Mouse (Mus musculus) embryonic fibroblast, embryonic 13.5 days (primary cell): Measurements from ENCODE around the gene Map3k1. TPM values are rescaled to one million over a fixed set of nuclear protein-coding genes. Genes with fewer than 3 reads are reported as not detected.

Source experiments
- H3K27ac ChIP-seq: 2 replicates; pipeline ENCODE4 v1.5.1; 2012; ENCODE audit warnings: low read length, control low read depth, inconsistent platforms; ENCODE audit not compliant: insufficient read depth
- H3K4me1 ChIP-seq: 2 replicates; pipeline ENCODE4 v1.6.1; 2011; ENCODE audit warnings: low read length; ENCODE audit not compliant: control insufficient read depth, insufficient read depth
- H3K4me3 ChIP-seq: 2 replicates; pipeline ENCODE4 v1.5.1; 2011; ENCODE audit warnings: mild to moderate bottlenecking, control low read depth, low read length; ENCODE audit not compliant: insufficient read depth
- CTCF ChIP-seq: IDR thresholded peaks from 2 replicates; pipeline ENCODE4 v1.5.1; 2011; ENCODE audit warnings: mild to moderate bottlenecking, control low read depth, low read length, moderate library complexity, borderline replicate concordance; ENCODE audit not compliant: insufficient read depth
- POLR2A ChIP-seq: IDR thresholded peaks from 2 replicates; pipeline ENCODE4 v1.6.1; 2011; ENCODE audit warnings: low read depth, mild to moderate bottlenecking, control low read depth, low read length, moderate library complexity
- polyA plus RNA-seq: library from polyadenylated mRNA; stranded (reverse); fragments of >200 nt; gene quantifications from 2 replicates; pipeline ENCODE4 v1.2.4, GENCODE M21; 2011; ENCODE audit warnings: low read depth; ENCODE audit not compliant: missing spikeins, insufficient read length

Map3k1 gene
- polyA plus RNA-seq, 1 experiment, result 7.0 TPM

- H3K4me1 ChIP-seq, result no peaks in the 10 kb centered on the region
- no peak overlapping the region for H3K27ac ChIP-seq
- no peak for TF ChIP-seq POLR2A
- H3K4me3 ChIP-seq, result no peak overlapping the region
Measured at GRCm38 (mm10) chr13:111829473-111829872, 20.7 kb upstream of the Map3k1 start.

- Histone ChIP-seq H3K27ac (no peak overlapping the region), H3K4me1 (no peaks in the 10 kb centered on the region), H3K4me3 (no peak overlapping the region)
- TF ChIP-seq POLR2A (no peak), CTCF (no peak)
Measured at GRCm38 (mm10) chr13:111827481-111827880, 18.7 kb upstream of the Map3k1 start.

DNA sequence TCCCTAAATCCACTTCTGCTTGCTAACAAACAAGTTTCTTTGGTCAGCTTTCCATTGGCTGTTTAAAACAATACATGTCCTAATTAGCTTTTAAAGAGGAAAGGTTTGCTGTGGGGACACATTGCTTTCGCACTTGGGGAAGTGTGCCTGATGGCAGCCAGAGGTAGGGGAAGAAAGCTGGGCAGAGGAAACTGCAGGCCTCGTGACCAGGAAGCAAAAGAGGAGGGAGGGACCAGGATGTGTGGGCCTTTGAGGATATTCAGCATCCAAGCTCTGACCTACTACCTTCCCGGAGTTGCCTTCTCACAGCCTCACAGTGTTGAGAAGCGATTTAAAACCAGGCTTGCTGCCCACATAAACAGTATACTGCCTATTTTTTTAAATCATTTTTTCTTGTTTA lies 15.4 kb upstream of the Map3k1 start:
- no peaks in the 10 kb centered on the region for H3K4me1 ChIP-seq
- no peak overlapping the region for H3K4me3 ChIP-seq
- no peak for TF ChIP-seq POLR2A
- no peak for TF ChIP-seq CTCF
- H3K27ac ChIP-seq, result no peak overlapping the region

DNA sequence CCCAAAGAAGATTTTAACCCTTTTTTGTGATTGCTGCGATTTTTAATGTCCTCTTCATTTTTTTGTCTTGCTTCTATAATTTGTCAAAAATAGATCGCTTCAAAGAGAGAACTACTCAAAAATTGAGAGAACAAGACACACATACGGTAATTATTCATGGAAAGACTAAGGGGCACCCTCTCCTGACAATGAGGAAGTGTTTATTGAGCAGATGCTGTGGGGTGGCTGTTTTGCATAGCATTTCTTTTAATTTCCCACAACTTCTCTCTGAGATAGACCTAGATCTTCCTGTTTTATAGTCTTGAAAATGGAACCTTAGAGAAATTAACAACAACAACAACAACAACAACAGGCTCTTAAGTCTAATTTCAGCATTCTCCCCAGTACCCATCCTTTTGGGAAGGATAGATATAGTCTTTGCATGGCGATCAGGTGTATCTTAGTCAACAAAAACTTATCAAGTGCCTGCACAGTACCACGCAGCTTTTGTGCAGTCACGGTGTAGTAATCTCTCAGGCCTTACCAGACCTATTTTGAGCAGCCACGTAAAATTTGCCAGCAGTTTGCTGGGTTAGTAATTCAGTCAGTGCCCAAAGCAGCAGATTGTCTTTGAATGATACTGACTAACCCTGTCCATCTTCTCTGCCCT lies 13.1 kb upstream of the Map3k1 start:
- no peak overlapping the region for H3K27ac ChIP-seq
- no peak overlapping the region for H3K4me3 ChIP-seq
- TF ChIP-seq CTCF (no peak), POLR2A (no peak)
- no peaks in the 10 kb centered on the region for H3K4me1 ChIP-seq

DNA sequence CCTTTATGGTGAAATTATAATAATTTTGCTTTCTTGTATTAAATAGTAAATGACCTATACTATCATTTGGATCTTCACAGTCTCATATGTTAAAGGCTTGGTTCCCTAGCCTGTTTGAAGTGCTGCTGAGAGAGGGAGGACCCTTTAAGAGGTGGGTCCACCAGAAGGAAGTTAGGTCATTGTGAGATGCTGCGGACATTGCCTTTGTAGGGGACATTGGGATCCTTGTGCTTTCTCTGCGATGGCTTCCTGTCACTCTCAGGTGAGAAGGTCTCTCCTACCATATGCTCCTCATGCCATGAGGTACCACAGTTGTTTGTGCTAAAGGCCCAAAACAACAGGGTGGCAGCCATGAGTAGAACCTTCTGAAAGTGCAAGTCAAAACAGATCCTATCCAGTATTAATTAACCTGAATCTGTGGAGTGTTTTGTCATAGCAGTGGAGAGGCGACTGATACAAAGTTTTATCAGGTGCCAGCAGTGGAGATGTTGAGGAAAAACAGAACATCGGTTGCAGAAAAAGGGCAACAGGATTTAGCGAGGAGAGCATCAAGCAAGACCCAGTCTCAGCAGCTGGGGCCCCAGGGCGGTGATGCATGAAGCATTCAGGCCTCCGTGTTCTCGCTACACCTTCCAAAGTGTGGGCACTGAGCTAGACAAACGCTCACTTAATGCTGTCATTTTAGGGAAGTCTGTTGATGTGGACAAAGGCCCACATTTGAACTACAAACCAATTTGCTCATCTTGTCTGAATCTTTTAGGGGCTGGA lies 11.0 kb upstream of the Map3k1 start:
- no peak for TF ChIP-seq CTCF
- TF ChIP-seq POLR2A, result no peak
- Histone ChIP-seq H3K27ac (no peak overlapping the region), H3K4me1 (no peaks in the 10 kb centered on the region), H3K4me3 (no peak overlapping the region)

DNA sequence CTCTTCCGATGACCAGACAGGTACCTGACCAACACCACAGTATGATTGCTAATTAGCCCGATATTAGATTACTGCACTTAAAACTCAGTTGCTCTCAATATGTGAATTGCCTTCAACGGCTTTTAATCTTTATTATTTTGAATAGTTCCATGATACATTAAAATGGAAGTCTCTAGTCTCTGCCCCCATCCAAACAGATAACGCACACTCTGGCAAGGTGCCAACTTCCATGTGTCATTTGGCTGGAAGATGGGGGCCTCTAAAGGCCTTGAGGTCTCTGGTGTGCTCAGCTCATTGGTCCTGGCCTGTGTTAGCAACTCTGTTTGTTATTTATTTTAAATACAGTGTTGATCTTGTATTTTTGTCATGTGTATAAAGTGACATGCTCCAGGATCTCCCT lies 10.3 kb upstream of the Map3k1 start:
- Histone ChIP-seq H3K4me1 (no peaks in the 10 kb centered on the region), H3K4me3 (no peak overlapping the region), H3K27ac (no peak overlapping the region)
- no peak for TF ChIP-seq CTCF
- no peak for TF ChIP-seq POLR2A

DNA sequence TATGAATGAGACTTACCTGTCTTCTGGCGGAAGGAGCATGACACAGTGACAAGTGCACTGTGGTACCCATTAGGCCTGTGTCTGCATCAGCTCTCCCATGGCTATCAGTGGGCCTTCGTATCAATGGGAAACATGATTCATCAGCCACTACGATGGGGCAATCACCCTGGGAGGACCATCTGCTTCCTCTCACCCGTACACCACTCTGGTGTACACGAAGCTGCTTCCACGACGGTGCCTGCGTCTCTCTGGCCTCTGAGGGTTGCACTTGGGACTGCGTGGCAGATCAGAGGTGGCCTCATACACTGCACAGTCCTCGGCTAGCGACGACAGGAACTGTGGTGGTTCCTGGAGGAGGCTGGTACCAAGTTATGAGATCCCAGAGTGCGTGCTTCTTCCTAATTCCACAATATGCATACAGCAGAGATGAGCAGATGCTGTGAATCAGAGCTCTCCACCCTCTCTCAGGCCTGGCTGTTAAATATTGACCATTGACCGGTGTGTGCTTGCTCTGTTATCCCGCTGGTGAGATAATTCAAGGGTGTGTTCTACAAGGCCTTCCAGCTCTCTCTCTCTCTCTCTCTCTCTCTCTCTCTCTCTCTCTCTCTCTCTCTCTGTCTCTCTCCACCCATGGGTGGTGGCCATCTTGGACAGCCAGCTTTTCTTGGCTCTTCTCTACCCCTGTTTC lies 9.6 kb upstream of the Map3k1 start:
- TF ChIP-seq CTCF (no peak), POLR2A (no peak)

GRCm38 (mm10) chr13:111817773-111818172 lies 9.0 kb upstream of the Map3k1 start:
- TF ChIP-seq CTCF (no peak), POLR2A (no peak)
- H3K27ac ChIP-seq, result no peak overlapping the region
- H3K4me3 ChIP-seq, result no peak overlapping the region
- H3K4me1 ChIP-seq, result no peaks in the 10 kb centered on the region

More for the DNA sequence above, 9.6 kb upstream of the Map3k1 start:
- H3K4me1 ChIP-seq, result no peaks in the 10 kb centered on the region
- H3K27ac ChIP-seq, result no peak overlapping the region
- H3K4me3 ChIP-seq, result no peak overlapping the region

- no peak overlapping the region for H3K4me3 ChIP-seq
- H3K4me1 ChIP-seq, result no peaks in the 10 kb centered on the region
- TF ChIP-seq CTCF, result no peak
- no peak for TF ChIP-seq POLR2A
Measured at GRCm38 (mm10) chr13:111816431-111816830, 7.6 kb upstream of the Map3k1 start.

DNA sequence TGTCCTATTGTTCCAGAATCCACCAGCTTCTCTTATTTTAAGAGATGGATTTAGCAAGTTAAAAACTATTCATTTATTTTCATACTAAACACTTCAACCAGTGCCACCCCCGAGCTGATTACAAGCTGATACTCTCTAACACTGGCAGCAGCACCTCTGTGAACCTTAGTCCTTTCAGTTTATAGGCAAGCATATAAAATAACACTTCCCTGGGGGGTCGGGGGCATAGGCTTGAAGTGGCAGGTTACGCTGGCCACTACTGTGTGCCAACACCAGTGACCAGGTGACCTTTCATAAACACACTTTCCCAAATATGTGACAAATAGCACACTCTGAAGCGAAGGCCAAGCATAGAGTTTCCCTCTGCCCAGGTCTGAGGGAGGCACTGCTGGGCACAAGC lies 6.7 kb upstream of the Map3k1 start:
- Histone ChIP-seq H3K4me1 (no peaks in the 10 kb centered on the region), H3K27ac (no peak overlapping the region), H3K4me3 (no peak overlapping the region)
- TF ChIP-seq CTCF (no peak), POLR2A (no peak)

More at GRCm38 (mm10) chr13:111816431-111816830, 7.6 kb upstream of the Map3k1 start:
- H3K27ac ChIP-seq, result no peak overlapping the region
